Mouse (Mus musculus): ENCODE measurements around the gene Stap2.
A peak's percentile ranks its signal among the peaks of the same experiment; 100 is the strongest.

Stap2 gene

DNA sequence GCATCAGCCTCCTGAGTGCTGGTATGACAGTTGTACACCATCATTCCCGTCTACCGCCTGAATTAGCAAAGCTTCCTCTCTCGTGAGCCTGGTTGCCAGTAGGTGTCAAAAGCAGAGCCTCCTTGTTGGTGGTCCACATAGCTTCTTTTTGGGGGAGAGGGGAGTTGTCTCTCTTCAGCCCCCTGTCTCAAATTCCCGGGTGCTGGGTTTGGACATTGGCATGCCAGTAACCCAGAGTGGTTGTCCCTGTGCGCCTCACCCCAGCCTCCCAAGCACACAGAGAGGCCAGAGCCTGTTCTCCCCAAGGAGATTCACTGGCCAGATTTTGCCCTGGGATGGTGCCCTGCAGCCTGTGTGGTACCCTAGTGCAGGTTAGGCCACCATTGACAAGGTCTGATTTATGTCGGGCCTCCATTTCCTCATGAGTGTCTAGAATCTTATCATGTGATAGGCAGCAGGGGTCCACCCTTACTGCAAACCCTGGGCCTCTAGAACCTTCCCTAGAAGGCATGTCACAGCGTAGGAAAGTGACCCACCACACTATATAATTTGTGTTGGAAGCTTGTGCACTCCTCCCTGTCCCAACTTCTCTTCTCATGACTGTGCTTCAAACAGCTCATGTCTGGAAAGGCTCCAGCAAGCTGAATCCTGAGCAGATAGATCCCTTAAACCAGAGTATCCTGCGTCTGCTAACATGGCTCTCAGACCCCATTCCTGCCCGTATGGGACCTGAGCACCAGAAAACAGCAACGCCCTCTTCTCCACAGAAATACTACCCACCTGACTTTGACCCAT, 45.2 kb downstream of the Stap2 start:
- DNase-seq (ENCODE audit: low spot score in 2 of 2) = no peak

DNA sequence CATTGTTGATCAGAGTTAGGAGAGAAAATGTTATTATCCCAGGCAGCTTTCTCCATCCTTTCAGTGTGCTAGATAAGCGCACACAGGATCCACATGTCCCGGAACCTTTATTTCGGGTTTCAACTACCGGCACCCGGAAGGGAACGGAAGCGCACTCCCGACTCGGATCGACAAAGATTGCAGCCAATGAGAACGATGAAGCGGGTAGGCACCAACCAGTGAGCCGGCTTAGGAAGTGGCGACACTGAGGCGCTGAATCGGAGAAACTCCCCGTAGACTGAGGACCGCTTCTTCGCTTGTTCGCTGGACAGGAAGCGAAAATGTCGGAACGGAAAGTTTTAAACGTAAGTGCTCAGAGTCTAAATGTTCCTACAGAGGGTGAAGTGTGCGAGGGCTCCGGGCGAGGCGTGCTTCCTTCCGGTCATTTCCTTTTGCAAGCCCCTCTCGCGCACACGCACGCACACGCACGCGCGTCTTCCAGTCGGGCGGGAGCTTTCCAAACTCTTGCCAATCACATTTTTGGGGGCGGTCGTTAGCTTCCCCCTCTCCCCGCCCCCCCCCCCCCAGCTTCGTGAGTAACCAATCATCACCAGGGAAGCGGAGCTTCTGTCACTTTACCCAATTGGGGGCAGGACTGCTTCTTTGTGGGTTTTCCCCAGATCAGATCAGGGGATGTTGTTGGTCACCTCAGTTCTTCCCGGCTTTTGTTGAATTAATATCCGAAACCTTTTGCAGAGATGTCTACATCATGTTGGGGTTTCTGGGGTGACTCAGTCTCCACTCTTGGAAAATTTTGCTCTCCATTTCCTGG, 46.3 kb downstream of the Stap2 start, which contains the start of gene Yju2:
Gene Yju2, plus strand, starts transcription at position 182 of the 811 bp plus-strand sequence.
- DNase-seq (ENCODE audit: low spot score in 2 of 2) = peak; percentile 89 to 92

DNA sequence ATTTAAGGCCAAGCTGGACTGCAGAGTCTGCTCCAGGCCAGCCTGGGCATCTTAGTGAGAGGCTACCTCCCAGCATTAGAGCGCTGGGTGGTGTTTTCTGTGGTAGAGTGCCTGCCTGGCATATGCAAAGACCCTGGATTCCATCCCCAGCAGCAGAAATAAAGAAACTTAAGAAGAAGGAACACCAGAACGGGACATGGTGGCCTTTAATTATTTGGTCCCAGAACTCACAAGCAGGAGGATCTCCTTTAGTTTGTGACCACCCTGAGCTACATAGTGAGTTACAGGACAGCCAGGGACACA, 46.8 kb downstream of the Stap2 start:
- no peak for DNase-seq (ENCODE audit: low spot score in 2 of 2)

DNA sequence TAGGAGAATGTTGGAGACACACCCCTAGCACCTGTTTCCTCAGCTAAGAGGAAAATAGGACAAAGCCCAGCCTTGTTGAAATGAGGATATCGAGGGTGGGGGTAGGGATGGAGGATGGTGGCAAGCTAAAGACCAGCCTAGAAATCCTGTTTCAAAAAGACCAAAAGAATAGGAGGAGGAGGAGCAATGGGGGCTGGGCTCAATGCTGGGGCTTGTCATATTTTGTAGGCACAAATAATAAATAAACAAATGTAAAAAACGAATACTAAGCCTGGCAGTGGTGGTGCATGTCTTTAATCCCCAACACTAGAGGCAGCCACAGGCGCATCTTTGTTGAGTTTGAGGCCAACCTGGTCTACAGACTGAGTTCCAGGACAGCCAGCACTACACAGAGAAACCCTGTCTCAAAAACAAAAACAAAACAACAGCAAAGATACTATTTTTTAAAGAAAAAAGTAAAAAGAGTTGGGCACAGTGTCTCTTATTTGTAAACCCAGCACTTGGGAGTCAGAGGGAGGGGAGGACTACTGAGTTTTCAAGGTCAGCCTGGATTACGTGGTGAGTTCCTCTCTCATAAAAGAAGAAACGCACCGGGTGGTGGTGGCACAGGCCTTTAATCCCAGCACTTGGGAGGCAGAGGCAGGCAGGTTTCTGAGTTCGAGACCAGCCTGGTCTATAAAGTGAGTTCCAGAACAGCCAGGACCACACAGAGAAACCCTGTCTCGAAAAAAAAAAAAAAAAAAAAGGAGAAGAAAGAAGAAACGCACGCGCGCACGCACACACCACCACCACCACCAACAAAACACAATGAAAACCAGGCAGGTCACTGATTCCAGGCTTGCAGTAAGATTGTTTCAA, 47.4 kb downstream of the Stap2 start:
- no peak for DNase-seq (ENCODE audit: low spot score in 2 of 2)

DNA sequence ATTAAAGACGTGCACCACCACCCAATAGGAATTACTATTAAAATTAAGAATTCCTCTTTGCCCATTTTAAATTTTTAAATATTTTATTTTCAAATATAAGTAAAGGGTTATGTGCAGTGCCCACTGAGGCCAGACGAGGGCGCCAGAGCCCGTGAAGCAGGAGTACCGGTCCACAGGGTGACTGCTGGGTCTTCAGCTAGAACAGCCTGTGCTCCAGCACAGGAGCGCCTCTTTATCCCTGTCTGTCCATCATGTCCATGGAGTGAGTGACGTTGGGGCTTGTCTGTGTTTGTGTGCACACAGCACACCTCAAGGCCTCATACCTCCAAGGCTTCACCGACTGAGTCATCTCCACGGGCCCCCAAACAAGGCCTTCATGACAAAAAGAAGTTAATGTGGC, 48.2 kb downstream of the Stap2 start:
- peak; percentile 51 to 69 for DNase-seq (ENCODE audit: low spot score in 2 of 2)

DNA sequence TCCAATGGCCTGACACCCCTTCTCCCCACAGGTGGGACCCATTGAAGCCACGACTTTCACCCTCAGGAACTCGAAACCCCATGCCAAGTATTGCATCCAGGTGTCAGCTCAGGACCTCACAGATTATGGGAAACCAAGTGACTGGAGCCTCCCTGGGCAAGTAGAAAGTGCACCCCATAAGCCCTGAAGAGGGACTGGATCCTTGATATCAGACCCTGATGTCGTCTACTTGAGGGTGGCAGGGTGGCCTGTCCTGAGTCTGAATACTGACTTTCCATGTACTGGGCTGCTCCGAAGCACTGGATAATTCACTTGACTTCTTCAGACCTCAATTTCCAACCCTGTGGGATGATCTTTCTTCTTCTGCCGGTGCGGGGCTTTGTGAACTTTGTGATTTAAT, 48.8 kb downstream of the Stap2 start:
- no peak for DNase-seq (ENCODE audit: low spot score in 2 of 2)

- DNase-seq (ENCODE audit: low spot score in 2 of 2) = peak in 1 of 2 experiments; percentile 41
These were observed 49.3 kb downstream of the Stap2 start for GRCm38 (mm10) chr17:55956129-55956528.

DNA sequence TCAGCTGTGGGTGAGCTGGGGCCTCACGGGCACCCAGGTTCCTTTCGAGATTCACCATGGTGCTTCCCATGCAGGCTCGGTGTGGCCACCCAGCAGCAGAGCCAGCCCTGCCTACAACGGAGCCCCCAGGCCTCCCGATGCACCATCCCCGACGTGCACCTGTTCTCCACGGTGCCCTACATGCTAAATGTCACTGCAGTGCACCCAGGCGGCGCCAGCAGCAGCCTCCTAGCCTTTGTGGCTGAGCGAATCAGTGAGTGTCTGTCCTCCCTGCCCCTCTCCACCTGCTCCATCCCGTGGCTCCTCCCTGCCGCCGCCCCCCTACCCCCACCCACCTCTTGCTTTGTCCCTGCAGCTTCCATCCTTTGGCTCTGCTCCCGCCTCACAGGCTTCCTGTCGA, 51.2 kb downstream of the Stap2 start:
- DNase-seq (ENCODE audit: low spot score in 2 of 2) = no peak

- DNase-seq (ENCODE audit: low spot score in 2 of 2) = no peak
These were observed 51.6 kb downstream of the Stap2 start for GRCm38 (mm10) chr17:55953751-55954150.

GRCm38 (mm10) chr17:55952447-55953027, 52.8 kb downstream of the Stap2 start, which contains the start of gene Ebi3:
Gene Ebi3 (plus strand): TSS chr17:55952640.
- DNase-seq (ENCODE audit: low spot score in 2 of 2) = peak; percentile 70 to 76

GRCm38 (mm10) chr17:55952041-55952440, 53.3 kb downstream of the Stap2 start:
- DNase-seq (ENCODE audit: low spot score in 2 of 2) = no peak

DNA sequence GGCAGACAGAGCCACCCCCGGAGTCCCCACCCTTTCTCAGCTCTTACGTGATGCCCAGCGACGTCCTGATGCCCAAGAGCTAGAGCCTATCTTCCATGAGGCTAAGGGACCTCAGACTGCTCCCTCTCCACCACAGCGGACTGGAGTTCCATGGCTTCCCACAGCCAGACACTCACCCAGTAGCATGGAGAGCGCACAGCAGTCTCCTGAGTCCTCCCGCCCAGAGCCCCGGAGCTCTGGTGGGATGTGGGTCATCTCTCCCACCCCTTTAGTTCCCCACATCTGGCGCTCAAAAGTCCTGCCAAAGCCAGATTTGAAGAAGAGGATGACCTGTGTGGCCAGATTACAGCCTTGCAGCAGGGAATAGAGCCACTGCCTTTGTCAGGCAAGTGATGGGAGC, 54.8 kb downstream of the Stap2 start:
- DNase-seq (ENCODE audit: low spot score in 2 of 2) = no peak

DNA sequence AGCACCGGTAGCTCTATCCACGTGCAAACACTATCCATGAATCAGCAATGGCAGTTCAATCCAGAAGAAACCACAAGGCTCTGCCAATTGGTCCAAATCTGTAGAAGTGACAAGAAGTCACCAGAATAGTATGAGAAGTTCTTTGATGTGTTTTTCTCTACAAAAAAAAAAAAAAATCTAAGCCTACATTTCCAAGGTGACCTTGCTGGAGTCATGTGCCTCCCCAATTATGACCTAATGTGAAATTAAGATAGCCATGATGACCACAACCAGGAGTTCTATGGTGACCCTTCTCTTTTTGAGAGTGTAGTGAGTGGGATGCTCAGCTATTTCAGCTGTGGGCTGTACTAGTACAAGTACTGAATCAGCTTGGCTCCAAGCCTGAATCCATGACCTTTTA, 56.0 kb downstream of the Stap2 start, which contains the start of gene Zfp119b:
Gene Zfp119b, minus strand, starts transcription at position 101 of the 400 bp plus-strand sequence.
- DNase-seq (ENCODE audit: low spot score in 2 of 2) = peak in 1 of 2 experiments; percentile 0

DNA sequence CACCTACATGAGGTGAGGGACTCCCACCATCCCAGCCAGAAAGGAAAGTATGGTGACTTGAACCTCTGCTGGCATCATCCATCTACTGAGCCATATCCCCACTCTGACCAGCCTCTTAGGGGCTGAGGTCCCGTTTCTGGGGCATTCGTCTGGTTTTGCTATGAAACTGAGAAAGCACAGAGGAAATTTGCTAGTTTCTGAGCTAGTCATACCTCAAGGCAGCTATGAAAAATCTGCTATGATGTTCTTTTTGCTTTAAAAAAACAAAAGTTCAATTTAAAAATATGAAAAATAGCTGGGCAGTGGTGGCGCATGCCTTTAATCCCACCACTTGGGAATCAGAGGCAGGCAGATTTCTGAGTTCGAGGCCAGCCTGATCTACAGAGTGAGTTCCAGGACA, 56.7 kb downstream of the Stap2 start:
- no peak for DNase-seq (ENCODE audit: low spot score in 2 of 2)
